Mouse (Mus musculus): ENCODE data around the gene Galnt12.

The Galnt12 gene

DNA sequence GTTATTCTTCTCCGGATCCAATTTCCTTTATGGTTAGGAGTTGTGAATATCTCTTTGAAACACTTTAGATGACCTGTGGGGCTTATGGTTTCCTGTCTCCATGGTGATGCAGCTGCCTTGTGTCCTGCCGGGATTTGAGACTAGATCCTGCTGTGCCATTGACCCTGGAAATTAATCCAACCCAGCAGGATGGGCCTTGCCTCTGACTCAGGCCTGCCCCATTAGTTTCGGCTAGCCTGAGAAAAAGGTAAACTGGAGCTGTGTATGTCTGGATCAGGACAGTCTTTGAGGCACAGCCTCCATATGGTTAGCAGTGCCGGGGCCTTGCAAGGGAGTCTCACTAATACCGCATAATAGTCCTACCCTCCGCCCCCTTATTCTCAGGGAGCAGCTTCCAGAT lies 1.9 kb downstream of the Galnt12 start:
- no peak for DNase-seq (ENCODE audit: low spot score in 2 of 2)

- DNase-seq (ENCODE audit: low spot score in 2 of 2), result no peak
Measured at GRCm38 (mm10) chr4:47103561-47103960, 11.9 kb downstream of the Galnt12 start.

DNA sequence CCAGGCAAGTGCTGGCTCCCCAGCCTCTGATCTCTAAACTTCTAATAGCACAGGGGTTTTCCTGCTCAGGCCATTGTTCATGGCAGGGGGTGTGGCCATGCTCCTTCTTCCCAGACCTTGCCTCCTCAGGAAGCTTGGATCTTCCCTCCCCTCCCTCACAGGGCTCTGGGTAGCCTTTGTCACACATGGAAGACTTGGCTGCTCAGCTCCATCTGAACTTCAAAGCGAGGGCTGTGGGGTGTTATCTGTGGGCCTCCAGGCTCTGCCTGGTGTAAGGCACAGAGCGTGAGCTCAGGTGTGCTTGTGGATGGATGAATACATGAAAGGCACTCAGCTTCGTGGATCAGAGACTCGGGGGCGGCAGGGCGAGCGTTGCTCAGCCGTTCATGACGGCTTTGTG lies 20.2 kb downstream of the Galnt12 start:
- no peak for DNase-seq (ENCODE audit: low spot score in 2 of 2)

- DNase-seq (ENCODE audit: low spot score in 2 of 2), result no peak
Measured at GRCm38 (mm10) chr4:47112560-47112959, 20.9 kb downstream of the Galnt12 start.

DNA sequence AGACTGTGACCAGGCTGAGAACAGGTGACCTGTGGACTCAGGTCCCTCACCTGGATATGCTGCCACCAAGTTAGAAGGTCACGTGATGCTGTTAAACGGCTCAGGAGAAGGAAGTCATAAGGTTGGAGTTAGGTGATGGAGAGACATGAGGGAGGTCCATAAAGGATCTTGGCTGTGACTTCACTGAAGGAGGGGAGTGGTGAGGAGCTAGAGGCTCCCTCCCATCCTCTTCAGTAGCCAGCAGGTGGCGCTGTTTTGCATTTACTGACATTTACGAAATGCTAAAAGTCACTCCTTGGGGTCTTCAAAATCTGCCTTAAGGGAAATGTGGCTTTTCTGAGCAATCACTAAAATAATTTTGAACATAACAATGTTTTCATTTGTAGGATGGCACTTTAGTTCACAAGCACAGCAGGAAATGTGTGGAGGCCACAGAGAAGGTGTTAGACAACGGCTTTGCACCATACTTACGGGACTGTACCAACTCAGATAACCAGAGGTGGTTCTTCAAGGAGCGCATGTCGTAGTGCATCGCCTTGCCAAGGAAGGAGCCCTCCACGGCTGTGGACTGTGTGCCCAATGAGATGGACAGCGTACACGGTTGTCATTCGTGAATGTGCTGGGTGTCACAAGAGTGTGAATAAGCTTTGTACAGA lies 30.5 kb downstream of the Galnt12 start:
- DNase-seq (ENCODE audit: low spot score in 2 of 2), result peak; percentile 23 to 76

DNA sequence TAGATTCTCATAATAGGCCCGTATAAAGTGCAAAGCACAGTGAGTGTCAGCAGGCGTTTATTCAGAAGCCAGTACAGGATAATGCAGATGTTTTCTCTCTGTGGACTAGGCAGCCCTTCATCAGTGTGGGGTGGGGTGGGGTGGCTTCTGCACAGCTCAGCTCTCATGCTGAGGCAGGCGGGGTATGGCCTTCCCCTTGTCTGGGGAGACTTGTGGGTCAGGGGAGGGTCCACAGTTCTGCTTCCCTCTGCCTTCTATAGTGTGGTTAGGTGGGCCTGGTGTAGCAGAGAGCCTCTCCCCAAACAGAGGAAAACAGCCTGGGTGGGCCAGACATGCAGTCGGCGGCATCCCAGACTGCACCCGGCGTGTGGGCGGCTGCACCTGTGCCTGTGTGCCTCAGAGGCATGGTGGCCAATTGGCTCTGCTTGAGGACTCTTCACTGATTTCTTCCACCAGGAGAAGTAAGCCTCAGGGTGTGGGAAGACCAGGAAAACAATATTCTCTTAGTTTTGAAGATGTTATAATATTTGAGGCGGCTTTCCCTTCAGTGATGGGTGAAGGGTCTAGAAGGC lies 32.5 kb downstream of the Galnt12 start:
- DNase-seq (ENCODE audit: low spot score in 2 of 2), result no peak

- DNase-seq (ENCODE audit: low spot score in 2 of 2), result no peak
Measured at GRCm38 (mm10) chr4:47128515-47128914, 36.8 kb downstream of the Galnt12 start.

GRCm38 (mm10) chr4:47129572-47129971 lies 37.9 kb downstream of the Galnt12 start:
- DNase-seq (ENCODE audit: low spot score in 2 of 2), result no peak

DNA sequence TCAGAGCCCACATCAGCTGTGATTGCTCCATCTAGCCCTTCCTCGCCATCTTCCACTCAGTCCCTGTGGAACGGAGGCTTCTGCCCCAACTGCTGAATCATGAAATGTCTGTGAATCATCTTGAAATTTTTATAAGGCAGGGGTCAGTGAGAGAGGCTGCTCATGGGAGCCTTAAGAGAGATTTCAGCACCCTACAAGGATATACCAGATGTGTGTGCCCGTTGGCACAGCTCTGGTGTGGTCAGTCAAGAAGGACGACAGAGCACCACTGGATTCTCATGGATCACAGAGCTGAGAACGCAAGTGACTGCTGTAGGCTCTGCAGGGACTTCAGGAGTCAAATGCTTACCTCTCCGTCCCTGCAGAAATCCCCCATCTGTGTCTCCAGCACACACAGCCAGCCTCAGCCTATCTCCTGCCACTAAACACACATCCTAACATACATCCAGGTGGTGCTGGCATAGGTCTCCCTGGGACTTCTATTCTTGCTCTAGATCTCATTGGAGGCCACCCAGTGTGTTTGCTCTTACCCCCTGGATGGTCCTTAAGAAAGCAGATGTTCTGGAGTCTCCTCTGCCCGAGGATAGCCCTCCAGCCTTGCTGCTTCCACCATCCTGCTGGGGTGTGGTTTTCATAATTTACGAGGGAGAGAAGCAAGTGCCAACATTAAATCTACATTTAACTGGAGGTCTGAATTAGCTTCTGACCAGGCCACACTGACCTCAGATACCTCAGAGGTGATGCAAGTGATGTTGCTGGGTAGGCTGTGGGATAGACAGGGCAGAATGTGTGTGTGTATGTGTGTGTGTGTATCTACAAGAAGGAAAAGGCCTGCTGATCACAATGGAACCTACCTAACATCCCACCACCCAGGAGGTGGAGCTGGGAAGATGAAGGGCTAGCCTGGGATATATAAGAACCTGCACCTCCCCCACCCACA lies 38.7 kb downstream of the Galnt12 start:
- DNase-seq (ENCODE audit: low spot score in 2 of 2), result no peak

GRCm38 (mm10) chr4:47131931-47132330 lies 40.2 kb downstream of the Galnt12 start:
- DNase-seq (ENCODE audit: low spot score in 2 of 2), result no peak

GRCm38 (mm10) chr4:47132413-47132812 lies 40.7 kb downstream of the Galnt12 start:
- DNase-seq (ENCODE audit: low spot score in 2 of 2), result no peak

- DNase-seq (ENCODE audit: low spot score in 2 of 2), result no peak
Measured at GRCm38 (mm10) chr4:47136699-47137101, 45.0 kb downstream of the Galnt12 start.

DNA sequence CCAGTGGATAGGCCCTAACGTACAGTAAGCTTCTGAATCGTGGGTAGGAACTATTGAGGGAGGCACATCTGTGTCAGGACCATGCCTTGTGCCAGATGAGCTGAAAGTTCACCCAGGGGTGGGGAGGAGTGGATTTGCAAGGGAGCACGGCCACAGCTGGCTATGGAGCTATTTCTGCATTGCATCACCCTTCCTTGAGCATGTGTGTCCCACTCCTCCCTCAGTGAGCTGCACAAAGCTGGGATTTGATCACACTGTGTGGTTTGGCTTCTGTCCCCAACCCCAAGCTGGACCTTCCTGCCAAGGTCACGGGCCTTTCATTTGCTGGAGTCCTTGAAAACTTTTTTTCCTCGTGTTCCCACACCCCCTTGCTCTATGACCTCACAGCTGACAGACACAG lies 45.8 kb downstream of the Galnt12 start:
- DNase-seq (ENCODE audit: low spot score in 2 of 2), result no peak

GRCm38 (mm10) chr4:47138411-47138810 lies 46.7 kb downstream of the Galnt12 start:
- no peak for DNase-seq (ENCODE audit: low spot score in 2 of 2)

- no peak for DNase-seq (ENCODE audit: low spot score in 2 of 2)
Measured at GRCm38 (mm10) chr4:47138967-47139777, 47.5 kb downstream of the Galnt12 start.

- no peak for DNase-seq (ENCODE audit: low spot score in 2 of 2)
Measured at GRCm38 (mm10) chr4:47140301-47140700, 48.6 kb downstream of the Galnt12 start.

- no peak for DNase-seq (ENCODE audit: low spot score in 2 of 2)
Measured at GRCm38 (mm10) chr4:47141444-47142154, 49.9 kb downstream of the Galnt12 start.

GRCm38 (mm10) chr4:47143849-47144248 lies 52.1 kb downstream of the Galnt12 start:
- no peak for DNase-seq (ENCODE audit: low spot score in 2 of 2)

GRCm38 (mm10) chr4:47145341-47145740 lies 53.6 kb downstream of the Galnt12 start:
- no peak for DNase-seq (ENCODE audit: low spot score in 2 of 2)

- no peak for DNase-seq (ENCODE audit: low spot score in 2 of 2)
Measured at GRCm38 (mm10) chr4:47146561-47146960, 54.9 kb downstream of the Galnt12 start.

- no peak for DNase-seq (ENCODE audit: low spot score in 2 of 2)
Measured at GRCm38 (mm10) chr4:47149963-47150362, 58.3 kb downstream of the Galnt12 start.
